Mouse (Mus musculus) v-Abl transformed pro-B cells (cell line): ENCODE data around the gene Creb3l2.
"Not testable (repeated sequence)": the region's sequence is repeated elsewhere in the genome, so short reads cannot be mapped to it uniquely, and the experiment has no call there.

Source experiments
- in situ Hi-C, 2 experiments: fragments of 400-800 bp; cut with MboI; formaldehyde crosslinking; loops; one replicate each; pipeline ENCODE4 v1.15.1; 2025; ENCODE audit not compliant: unreplicated experiment in 2 of 2

Creb3l2 gene

DNA sequence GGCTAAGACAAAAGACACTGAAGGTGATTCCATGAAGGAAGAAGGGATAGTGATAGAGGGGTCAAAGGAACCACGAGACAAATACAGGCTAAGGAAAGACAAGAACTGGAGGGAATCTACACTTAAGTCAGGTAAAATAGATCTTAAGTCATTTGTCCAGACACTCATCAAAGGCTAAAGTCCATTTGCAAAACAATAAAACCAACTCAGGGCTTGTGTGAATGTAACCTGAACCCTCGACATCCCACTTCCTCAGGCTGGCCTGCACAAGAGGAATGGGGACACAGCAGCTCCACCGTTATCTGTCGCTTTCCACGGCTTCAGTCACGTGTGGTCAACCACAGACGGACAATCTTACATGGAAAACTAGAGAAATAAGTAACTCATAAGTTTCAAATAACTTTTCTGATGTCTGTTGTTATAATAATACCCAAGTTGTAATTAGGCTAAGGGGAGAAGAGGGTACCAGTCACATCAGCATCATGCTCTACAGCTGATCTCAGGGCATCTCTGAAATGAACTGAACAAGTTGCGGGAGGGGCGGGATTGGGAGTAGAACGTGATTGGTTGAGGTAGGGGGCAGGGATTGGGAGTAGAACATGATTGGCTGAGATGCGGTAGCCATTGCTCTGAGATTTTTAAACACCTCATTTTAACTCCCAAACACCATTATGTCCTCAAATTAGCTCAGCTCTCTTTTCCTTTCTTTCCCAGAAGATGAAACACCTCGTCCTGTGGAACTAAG, 63.9 kb downstream of the Creb3l2 start:
- in situ Hi-C loops, result no loop called here

- in situ Hi-C loops, result not testable (repeated sequence)
Measured at GRCm38 (mm10) chr6:37377387-37377786, 64.6 kb downstream of the Creb3l2 start.

DNA sequence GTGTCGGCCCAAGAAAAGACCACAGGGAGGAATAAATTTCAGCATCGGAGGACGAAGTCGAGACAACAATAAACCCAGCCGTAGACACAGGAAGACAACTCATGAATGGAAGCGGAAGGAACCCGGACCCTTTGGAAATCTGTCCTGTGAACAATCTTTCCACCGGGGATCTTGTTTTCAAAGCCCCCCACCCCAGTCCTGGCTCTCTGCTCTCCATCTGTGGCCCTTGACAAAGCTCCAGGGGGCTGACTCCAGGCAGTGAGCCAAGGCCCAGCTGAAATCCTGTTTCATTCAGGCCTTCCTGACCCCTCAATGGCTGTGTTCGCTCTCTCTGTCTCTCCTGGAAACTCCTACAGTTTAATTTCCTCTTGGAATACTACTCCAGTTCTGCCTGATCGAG, 66.5 kb downstream of the Creb3l2 start:
- in situ Hi-C loops, result no loop called here

GRCm38 (mm10) chr6:37371341-37371740, 70.6 kb downstream of the Creb3l2 start:
- in situ Hi-C loops, result loop anchor here (25.0 kb wide), 4 partner anchors 941 to 1291 kb away; partner anchors contain the start of genes Clec2l (in 2 of the 2) and Fmc1 (in 1 of the 2)

GRCm38 (mm10) chr6:37370566-37370965, 71.4 kb downstream of the Creb3l2 start:
- in situ Hi-C loops, result loop anchor here (25.0 kb wide), 4 partner anchors 942 to 1292 kb away; partner anchors contain the start of genes Clec2l (in 2 of the 2) and Fmc1 (in 1 of the 2)

GRCm38 (mm10) chr6:37369750-37370149, 72.2 kb downstream of the Creb3l2 start:
- in situ Hi-C loops, result loop anchor here (25.0 kb wide), 4 partner anchors 943 to 1293 kb away; partner anchors contain the start of genes Clec2l (in 2 of the 2) and Fmc1 (in 1 of the 2)

- in situ Hi-C loops, result loop anchor here (25.0 kb wide), 4 partner anchors 944 to 1294 kb away; partner anchors contain the start of genes Clec2l (in 2 of the 2) and Fmc1 (in 1 of the 2)
Measured at GRCm38 (mm10) chr6:37368281-37368680, 73.7 kb downstream of the Creb3l2 start.

DNA sequence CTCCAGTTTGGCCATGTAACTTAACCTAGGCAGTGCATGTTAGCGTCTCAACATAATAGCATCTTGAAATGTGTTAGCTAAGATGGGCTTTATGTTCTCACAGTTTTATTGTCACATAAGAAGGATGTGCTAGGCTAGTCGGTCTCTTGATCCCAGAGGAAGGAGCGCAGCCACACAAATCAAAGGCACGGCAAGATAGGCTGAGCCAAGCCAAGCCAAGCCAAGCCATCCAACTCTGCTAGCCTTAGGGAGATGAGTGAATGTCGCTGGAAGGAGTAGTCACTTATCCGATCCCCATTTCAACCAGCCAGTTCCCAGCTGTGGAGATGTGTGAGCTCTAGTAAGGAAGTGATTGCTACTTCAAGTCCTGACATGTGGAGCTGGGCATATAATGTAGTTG, 75.0 kb downstream of the Creb3l2 start:
- in situ Hi-C loops, result loop anchor here (25.0 kb wide), 4 partner anchors 945 to 1295 kb away; partner anchors contain the start of genes Clec2l (in 2 of the 2) and Fmc1 (in 1 of the 2)

DNA sequence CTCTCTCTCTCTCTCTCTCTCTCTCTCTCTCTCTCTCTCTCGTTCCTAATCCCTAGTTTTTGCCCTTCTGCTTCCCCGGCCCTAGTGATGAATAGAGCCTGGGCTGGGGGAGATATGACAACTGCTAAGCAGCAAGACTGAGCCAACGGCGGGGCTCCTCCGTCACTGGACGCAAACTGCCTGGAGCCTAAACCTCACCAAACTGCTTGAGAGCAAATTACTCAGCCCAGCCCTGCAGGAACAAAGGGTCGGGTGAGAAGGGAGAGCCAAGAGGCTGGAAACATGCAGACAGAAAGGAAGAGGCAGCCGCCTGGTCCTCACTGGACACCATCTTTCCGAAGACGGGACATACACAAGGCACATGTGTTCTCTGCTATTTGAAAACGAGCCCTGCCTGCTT, 76.8 kb downstream of the Creb3l2 start:
- in situ Hi-C loops, result loop anchor here (25.0 kb wide), 4 partner anchors 947 to 1297 kb away; partner anchors contain the start of genes Clec2l (in 2 of the 2) and Fmc1 (in 1 of the 2)

DNA sequence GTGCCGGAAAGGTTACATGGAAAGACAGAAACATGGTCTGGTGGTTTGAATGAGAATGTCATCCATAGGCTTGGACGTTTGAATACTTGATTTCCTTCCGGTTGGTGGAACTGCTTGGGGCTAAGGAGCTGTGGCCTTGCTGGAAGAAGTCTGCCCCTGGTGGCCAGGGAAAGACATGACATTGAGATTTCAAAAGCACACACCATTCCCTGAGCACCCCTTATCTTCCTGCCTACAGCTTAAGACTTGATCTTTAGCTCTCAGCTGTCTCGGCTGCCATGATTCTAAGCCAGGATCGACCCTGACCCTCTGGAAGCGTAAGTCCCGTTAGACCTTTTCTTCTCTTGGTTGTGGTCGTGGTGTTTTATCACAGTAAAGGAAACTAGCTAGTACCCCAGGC, 77.6 kb downstream of the Creb3l2 start:
- in situ Hi-C loops, result loop anchor here (25.0 kb wide), 4 partner anchors 948 to 1298 kb away; partner anchors contain the start of genes Clec2l (in 2 of the 2) and Fmc1 (in 1 of the 2)

DNA sequence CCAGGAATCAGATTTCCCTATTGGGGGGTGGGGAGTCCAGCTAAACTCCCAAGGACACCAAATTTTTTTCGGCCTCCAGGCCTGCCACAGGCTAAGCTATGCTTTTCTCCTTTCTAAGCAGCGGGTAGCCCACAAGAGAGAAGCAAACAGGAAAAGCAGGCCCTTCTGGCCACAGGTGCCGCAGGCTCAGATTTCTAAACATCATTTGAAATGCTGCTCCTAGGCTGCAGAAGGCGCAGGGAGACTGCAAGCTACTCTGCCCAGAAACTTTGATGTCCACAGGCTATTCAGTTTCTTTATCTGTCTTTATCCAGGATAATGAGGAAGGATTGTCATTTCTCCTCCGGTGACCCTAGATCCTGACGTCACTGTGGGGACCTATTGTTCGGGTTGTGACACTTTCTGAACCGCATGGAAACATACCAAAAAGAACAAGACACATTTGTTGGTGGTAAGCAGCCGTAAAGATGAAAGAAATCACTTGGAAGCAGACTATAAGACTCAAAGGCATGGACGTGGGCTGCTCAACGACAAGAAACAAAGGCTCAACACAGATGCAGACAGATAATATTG, 81.0 kb downstream of the Creb3l2 start:
- in situ Hi-C loops, result loop anchor here (25.0 kb wide), 4 partner anchors 951 to 1301 kb away; partner anchors contain the start of genes Clec2l (in 2 of the 2) and Fmc1 (in 1 of the 2)

DNA sequence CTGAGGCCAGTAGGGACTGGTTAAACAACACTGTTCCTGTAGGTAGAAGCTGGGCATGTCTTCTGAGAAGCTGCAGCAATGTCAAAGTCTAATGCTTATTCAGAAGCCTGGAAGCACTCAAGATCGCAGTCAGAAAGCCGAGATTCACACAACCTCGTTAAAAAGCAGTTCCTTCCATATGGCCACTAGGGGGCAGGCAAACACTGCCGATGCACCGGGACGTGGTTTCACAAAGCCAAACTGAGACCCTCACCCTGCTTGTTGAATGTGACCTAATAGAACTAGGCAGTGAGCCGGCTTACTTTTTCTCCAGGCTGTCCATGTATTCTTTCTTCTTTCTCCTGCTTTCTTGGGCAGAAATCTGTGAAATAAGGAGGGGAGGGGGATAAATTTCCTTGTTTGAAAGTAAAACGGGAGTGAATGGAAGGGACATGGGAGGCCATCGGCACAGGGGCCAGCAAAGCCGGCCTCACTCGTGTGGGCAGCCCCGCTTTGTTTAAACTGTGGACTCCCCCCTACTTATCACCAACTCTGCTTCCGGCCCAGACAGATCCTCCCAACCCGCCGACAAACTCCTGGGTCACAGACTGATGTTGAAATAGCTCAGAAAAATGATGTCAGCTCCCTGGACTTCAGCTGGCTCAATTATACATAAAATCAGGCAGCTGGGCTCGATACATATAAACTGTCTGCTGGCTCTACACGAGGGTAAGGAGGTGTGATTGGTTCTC, 87.3 kb downstream of the Creb3l2 start:
- in situ Hi-C loops, result loop anchor here (5.0 to 25.0 kb wide), 7 partner anchors 710 to 1308 kb away; partner anchors contain the start of genes Clec2l (in 2 of the 2) and Fmc1 (in 1 of the 2)

GRCm38 (mm10) chr6:37353616-37354015, 88.3 kb downstream of the Creb3l2 start:
- in situ Hi-C loops, result loop anchor here (10.0 to 25.0 kb wide), 6 partner anchors 711 to 1309 kb away; partner anchors contain the start of genes Clec2l (in 2 of the 2) and Fmc1 (in 1 of the 2)

- in situ Hi-C loops, result loop anchor here (10.0 to 25.0 kb wide), 6 partner anchors 713 to 1310 kb away; partner anchors contain the start of genes Clec2l (in 2 of the 2) and Fmc1 (in 1 of the 2)
Measured at GRCm38 (mm10) chr6:37351731-37352380, 90.1 kb downstream of the Creb3l2 start.

DNA sequence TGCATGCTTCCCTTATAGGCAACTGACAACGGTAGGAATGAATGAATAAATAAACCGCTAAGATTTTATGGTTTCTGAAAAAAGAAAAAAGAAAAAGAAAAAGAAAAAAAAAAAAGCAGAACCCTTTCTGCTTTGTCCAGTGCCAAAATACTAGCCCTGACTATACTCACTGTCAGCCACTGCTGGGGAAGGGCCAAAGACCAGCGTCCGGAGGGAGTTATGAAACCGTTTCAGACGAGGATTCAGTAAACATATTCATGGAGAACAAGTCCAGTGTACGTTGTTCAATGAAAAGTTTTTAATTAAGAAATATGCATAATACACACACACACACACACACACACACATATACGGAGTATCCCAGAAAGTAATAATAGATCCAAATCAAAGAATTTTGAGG, 91.6 kb downstream of the Creb3l2 start:
- in situ Hi-C loops, result loop anchor here (10.0 to 25.0 kb wide), 6 partner anchors 714 to 1312 kb away; partner anchors contain the start of genes Clec2l (in 2 of the 2) and Fmc1 (in 1 of the 2)

DNA sequence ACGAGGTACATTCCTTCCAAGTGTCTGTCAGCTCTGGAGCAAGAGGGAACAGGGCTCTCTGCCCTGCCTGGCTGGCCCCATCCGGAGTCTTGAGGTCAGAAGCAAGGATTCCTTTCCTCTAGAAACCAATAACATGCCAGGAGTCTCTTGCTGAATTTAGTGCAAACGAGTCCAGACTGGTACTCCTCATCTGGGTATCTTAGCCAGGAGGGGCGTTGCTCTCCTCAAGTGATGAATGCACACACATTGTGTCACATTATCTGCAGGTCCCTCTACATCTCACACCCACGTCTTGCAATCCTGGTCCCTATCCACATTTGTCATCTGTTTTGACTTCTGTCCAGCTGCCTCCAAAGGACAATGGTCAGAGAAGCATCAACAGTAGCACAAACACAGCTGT, 94.3 kb downstream of the Creb3l2 start:
- in situ Hi-C loops, result no loop called here

DNA sequence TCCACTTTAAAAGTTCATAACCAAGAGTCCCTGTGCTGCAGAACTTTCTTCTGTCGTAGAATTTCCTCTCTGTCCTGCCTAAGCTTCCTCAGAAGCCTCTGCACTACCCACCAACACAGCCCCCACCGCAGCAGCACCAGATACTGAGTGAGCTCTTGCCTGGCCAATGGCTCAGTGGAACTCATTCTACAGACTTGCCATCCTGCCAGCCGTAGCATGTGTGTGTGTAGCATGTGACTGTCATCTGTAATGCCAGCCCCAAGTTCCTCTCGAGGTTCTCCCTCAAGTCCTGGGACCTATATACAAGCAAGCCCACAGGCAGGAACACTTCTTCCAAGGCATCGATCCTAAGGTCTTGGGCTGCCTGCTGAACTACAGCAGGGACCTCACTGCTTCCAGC, 103.9 kb downstream of the Creb3l2 start:
- in situ Hi-C loops, result no loop called here

GRCm38 (mm10) chr6:37336831-37337260, 105.1 kb downstream of the Creb3l2 start:
- in situ Hi-C loops, result no loop called here

DNA sequence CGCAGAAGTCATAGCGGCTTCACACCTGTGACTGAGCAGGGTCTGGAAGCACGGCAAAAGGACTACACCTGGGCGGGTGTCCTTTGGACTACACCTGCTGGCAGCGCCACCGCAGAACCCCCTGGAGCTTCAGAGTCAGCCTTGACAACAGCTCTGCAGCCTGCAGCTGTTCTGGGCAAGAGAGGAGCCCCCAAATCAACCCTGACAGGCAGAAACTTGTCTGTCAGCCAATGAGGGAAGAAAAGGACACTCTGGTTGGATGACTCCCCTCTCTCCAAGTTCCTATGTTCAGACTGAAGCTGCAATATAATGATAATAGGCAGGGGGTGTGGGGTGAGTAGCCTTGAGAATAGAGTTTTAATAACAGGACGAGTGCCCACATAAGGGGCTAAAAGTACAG, 105.6 kb downstream of the Creb3l2 start:
- in situ Hi-C loops, result no loop called here
